Mouse (Mus musculus) G1E (cell line): ENCODE results near the gene Lnp1.
"Not testable (repeated sequence)": the region's sequence is repeated elsewhere in the genome, so short reads cannot be mapped to it uniquely, and the experiment has no call there.

Experiments used
- CTCF ChIP-seq: IDR thresholded peaks from 2 replicates; pipeline ENCODE4 v1.5.1; 2012; ENCODE audit warnings: low read depth, low read length, inconsistent platforms, mixed read lengths
- GATA1 ChIP-seq: IDR thresholded peaks from 2 replicates; pipeline ENCODE4 v1.6.1; 2012; ENCODE audit warnings: borderline replicate concordance, low read length, inconsistent platforms, mixed read lengths
- GATA2 ChIP-seq: IDR thresholded peaks from 2 replicates; pipeline ENCODE4 v1.6.1; 2012; ENCODE audit warnings: low read depth, low read length, inconsistent platforms, borderline replicate concordance
- POLR2AphosphoS5 ChIP-seq: IDR thresholded peaks from 2 replicates; pipeline ENCODE4 v1.6.1; 2012; ENCODE audit warnings: low read depth, low read length, inconsistent platforms; ENCODE audit not compliant: insufficient replicate concordance
- TAL1 ChIP-seq: conservative IDR thresholded peaks from 2 replicates; pipeline ENCODE4 v1.6.1; 2012; ENCODE audit warnings: low read depth, low read length, inconsistent platforms, mixed read lengths

- not testable (repeated sequence) for TF ChIP-seq CTCF, POLR2AphosphoS5, GATA1, GATA2, TAL1
Measured at GRCm38 (mm10) chr16:56958311-56958710, 30.4 kb upstream of the Lnp1 start.
